Mouse (Mus musculus): ENCODE data around the gene Pitpnm1.

DNA sequence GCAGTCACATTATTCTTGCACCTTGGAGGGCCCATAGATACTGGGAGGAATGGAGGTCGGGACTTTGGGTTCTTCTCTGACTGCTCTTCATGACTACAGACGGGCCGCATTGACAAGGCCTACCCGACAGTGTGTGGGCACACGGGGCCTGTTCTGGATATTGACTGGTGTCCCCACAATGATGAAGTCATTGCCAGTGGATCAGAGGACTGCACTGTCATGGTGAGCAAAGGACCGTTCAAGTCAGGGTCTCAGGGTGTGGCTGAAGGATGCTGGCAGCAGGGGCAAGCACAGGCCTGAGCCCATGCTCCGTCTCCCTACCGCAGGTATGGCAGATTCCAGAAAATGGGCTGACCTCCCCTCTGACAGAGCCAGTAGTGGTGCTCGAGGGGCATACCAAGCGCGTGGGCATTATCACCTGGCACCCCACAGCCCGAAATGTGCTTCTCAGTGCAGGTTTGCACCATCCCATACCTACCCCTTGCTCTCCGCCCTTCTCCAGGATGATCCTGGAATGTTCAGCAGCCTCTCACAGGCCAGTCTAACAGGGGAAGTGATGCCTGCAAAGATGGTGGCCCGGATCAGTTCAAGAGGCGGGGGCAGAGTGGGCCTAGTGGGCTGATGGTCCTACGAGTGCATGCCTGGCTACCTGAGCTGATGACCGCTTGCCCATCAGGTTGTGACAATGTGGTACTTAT, 50.1 kb downstream of the Pitpnm1 start:
- no peak for TF ChIP-seq EP300 (IDR thresholded peaks at IDR 0.05; ENCODE audit: low read length)
- TF ChIP-seq POLR2A (IDR thresholded peaks at IDR 0.05; ENCODE audit: low read depth, low read length): no peak
- TF ChIP-seq MEF2A (IDR thresholded peaks at IDR 0.05; ENCODE audit: borderline replicate concordance, low read depth, low read length): no peak
- no peak for TF ChIP-seq NRF1 (IDR thresholded peaks at IDR 0.05; ENCODE audit: low read depth, low read length)
- TF ChIP-seq CTCF (conservative IDR thresholded peaks at IDR 0.05 in 1 of 2, IDR thresholded peaks at IDR 0.05 in 1 of 2; ENCODE audit: low read depth in 2 of 2, low read length in 2 of 2): no peak
- TF ChIP-seq CHD2 (IDR thresholded peaks at IDR 0.05; ENCODE audit: low read length): no peak
- TF ChIP-seq E2F4 (IDR thresholded peaks at IDR 0.05; ENCODE audit: insufficient replicate concordance, low read depth, low read length): no peak
- TF ChIP-seq PAX5 (IDR thresholded peaks at IDR 0.05; ENCODE audit: low read length): no peak
- TF ChIP-seq MAZ (IDR thresholded peaks at IDR 0.05; ENCODE audit: low read depth, low read length): 0 out of 2 replicates have a peak, but pooled peaks have one; percentile 16
- no peak for TF ChIP-seq USF2 (conservative IDR thresholded peaks at IDR 0.05; ENCODE audit: low read depth, low read length)
